Mouse (Mus musculus): ENCODE data around the gene Nostrin.

DNA sequence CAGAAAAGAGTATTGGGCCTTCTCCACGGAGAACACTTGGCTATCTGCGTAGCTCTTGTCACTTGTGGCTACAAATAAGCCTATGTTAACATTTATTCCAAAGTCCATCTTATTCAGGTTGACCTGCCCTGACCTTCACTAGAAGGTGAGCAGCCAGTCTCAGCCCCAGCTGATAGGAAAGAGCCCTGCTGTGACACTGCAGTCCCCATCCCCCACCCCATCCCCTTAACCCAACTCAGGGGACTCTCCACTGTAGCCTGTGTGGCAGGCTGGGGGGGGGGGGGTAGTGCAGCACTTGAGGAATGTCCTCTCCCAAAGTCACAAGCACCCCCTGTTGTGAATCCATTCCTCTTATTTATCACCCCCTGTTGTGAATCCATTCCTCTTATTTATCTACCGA, 3.6 kb upstream of the Nostrin start:
- TF ChIP-seq CTCF (IDR thresholded peaks at IDR 0.05; ENCODE audit: low read depth) (no peak), EP300 (IDR thresholded peaks at IDR 0.05; ENCODE audit: low read depth) (no peak)
